Mouse (Mus musculus) lung, adult 2 months (tissue): ENCODE data around the gene Acly.

Experiments
- CTCF ChIP-seq: fragments of 200-500 bp; IDR thresholded peaks from 2 replicates; pipeline ENCODE4 v1.5.1; 2011; ENCODE audit warnings: mild to moderate bottlenecking, low read length, control low read depth; ENCODE audit not compliant: insufficient read depth
- POLR2A ChIP-seq: fragments of 200-500 bp; IDR thresholded peaks from 2 replicates; pipeline ENCODE4 v1.6.1; 2011; ENCODE audit warnings: low read depth, mild to moderate bottlenecking, control low read depth, low read length, borderline replicate concordance; ENCODE audit errors: extremely low read depth

DNA sequence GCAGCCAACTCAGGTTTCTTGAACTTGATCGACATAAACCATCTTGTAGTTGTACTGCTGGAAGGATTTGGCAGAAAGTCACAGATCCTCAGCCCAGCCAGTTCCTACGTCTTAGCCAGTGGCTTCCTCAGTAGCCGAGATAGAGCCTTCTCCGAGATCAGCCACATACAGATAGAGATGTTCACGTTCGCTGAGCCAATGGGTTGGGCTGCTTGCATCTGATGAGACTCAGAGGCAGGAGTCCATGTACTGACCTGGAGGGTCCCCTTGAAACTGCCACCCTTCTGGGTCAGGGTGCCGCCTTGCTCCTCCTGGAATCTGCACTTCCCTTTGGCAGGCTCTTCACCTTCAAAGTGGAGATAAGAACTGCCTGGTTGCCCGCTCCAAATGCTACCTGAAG, 21.7 kb upstream of the Acly start:
- no peak for TF ChIP-seq CTCF
- TF ChIP-seq POLR2A, result no peak
